Mouse (Mus musculus): ENCODE results near the gene Cenpw.

DNA sequence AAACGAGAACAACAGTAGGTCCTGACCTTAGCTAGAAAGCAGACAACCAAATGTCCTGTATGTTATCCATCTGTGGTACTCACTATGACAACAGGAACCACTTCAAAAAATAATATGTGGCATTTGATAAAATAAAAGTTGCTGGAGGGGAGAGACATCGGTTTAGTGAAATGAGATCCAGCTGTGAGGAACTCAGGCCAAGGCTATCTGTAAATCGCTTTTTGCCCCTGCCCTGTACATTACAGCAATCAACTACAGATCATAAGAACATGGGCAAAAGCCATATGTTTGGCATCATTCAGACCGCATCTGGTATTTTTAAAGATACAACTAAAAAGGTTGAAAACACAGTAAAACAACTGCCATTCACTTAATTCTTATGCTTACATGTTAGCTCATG lies 32.7 kb downstream of the Cenpw start:
- TF ChIP-seq CTCF (IDR thresholded peaks at IDR 0.05; ENCODE audit: extremely low read depth, insufficient read depth, insufficient read length, insufficient replicate concordance) (no peak), POLR2A (IDR thresholded peaks at IDR 0.05; ENCODE audit: low read depth, low read length) (no peak)

All from spleen, adult 2 months (tissue).